Mouse (Mus musculus) E14TG2a.4 (cell line): ENCODE results near the gene Cyp1a1.

Experiments
- H3K27me3 ChIP-seq: 2 replicates; pipeline ENCODE4 v1.6.1; 2014; ENCODE audit warnings: low read length, control low read depth; ENCODE audit not compliant: insufficient read depth
- H3K36me3 ChIP-seq: 2 replicates; pipeline ENCODE4 v1.6.1; 2014; ENCODE audit warnings: low read length, control low read depth; ENCODE audit not compliant: insufficient read depth
- H3K4me1 ChIP-seq: replicated peaks from 2 replicates; pipeline ENCODE4 v1.6.1; 2014; ENCODE audit warnings: low read depth, low read length, control low read depth
- H3K4me3 ChIP-seq: replicated peaks from 2 replicates; pipeline ENCODE4 v1.5.1; 2014; ENCODE audit warnings: mild to moderate bottlenecking, low read length
- H3K9me3 ChIP-seq: 2 replicates; pipeline ENCODE4 v1.6.1; 2014; ENCODE audit warnings: low read length, control low read depth
- CTCF ChIP-seq: conservative IDR thresholded peaks from 2 replicates; pipeline ENCODE4 v1.5.1; 2014; ENCODE audit warnings: low read length
- NANOG ChIP-seq: IDR thresholded peaks from 2 replicates; pipeline ENCODE4 v1.6.1; 2014; ENCODE audit warnings: borderline replicate concordance, low read length, mixed read lengths
- POU5F1 ChIP-seq: IDR thresholded peaks from 2 replicates; pipeline ENCODE4 v1.6.1; 2014; ENCODE audit warnings: low read length, borderline replicate concordance

Gene Cyp1a1

DNA sequence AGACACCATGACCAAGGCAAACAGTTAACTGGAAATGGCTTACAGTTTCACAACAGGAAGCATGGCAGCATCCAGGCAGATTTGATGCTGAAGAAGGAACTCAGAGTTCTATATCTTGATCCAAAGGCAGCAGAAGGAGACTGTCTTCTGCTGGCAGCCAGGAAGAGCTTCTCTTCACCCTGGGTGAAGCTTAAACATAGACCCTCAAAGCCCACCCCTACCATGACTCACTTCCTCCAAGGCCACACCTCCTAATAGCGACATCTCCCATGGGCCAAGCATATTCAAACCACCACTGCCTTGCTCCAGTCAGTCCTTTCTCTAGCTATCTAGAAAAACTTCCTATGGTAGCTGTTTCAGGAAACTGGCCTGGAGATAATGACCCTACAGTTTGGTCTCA lies 59.3 kb downstream of the Cyp1a1 start:
- H3K4me3 ChIP-seq: no peak overlapping the region
- no peaks in the 10 kb centered on the region for H3K9me3 ChIP-seq
- peaks cover 99% of the 10 kb centered on the region for H3K36me3 ChIP-seq
- H3K4me1 ChIP-seq: peaks cover 11% of the 10 kb centered on the region
- TF ChIP-seq NANOG (no peak), POU5F1 (no peak), CTCF (no peak)
- no peaks in the 10 kb centered on the region for H3K27me3 ChIP-seq

DNA sequence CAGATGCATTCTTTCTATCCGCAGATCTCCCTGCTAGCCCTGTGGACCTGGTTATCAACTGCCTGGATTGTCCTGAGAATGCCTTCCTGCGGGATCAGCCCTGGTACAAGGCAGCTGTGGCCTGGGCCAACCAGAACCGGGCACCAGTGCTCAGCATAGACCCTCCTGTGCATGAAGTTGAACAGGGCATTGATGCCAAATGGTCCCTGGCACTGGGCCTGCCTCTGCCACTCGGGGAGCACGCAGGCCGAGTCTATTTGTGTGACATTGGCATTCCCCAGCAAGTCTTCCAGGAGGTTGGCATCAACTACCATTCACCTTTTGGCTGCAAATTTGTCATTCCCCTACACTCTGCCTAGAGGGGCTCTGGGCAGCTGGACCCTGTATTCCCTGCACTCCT lies 60.4 kb downstream of the Cyp1a1 start:
- TF ChIP-seq NANOG: no peak
- no peak for TF ChIP-seq POU5F1
- H3K36me3 ChIP-seq: peaks cover 99% of the 10 kb centered on the region
- 0 out of 2 replicates have a peak, but pooled peaks cover 4% of the 10 kb centered on the region for H3K4me1 ChIP-seq
- no peaks in the 10 kb centered on the region for H3K27me3 ChIP-seq
- no peak overlapping the region for H3K4me3 ChIP-seq
- H3K9me3 ChIP-seq: no peaks in the 10 kb centered on the region

DNA sequence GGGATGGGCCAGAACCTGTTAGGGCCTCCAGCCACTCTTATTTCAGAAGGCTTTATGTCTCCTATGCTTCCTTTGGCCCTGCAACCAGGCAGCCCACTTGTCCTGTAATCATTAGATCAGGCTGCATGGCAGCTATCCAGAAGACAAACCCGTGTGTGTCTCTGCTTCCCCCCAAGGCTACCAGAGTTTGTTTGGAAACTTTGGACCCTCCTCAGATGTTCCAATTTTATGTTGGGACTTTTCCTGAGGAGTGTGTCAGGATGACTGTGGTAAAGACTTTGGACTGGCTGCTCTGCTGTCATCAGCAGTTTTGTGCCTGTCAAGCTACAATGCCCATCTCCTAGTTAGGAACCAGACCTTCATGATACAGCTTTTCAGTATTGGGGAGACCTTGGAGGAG lies 61.1 kb downstream of the Cyp1a1 start:
- TF ChIP-seq CTCF (no peak), NANOG (no peak), POU5F1 (no peak)
- no peaks in the 10 kb centered on the region for H3K27me3 ChIP-seq
- H3K4me1 ChIP-seq: 0 out of 2 replicates have a peak, but pooled peaks cover 4% of the 10 kb centered on the region
- peaks cover 99% of the 10 kb centered on the region for H3K36me3 ChIP-seq
- H3K9me3 ChIP-seq: no peaks in the 10 kb centered on the region
- H3K4me3 ChIP-seq: no peak overlapping the region

DNA sequence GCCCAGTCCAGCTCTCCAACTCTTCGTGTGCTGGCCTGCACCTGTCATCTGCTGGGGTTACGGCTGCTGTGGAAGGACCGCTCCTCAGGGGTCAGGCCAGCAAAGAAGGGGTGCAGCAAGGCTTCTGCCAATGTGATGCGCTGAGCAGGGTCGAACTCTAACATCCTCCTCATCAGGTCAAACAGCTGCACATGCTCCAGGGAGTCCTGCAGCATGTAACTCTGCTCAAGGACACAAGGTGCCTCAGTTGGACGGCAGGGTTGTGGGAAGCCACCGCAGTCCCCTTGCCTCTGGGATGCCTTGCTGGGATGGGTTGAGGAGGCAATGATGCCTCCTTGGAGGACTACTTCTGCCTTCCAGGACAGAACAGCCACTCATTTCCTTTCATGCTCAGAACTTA lies 63.2 kb downstream of the Cyp1a1 start:
- Histone ChIP-seq H3K9me3 (no peaks in the 10 kb centered on the region), H3K4me1 (0 out of 2 replicates have a peak, but pooled peaks cover 4% of the 10 kb centered on the region), H3K4me3 (no peak overlapping the region), H3K27me3 (no peaks in the 10 kb centered on the region), H3K36me3 (peaks cover 100% of the 10 kb centered on the region)
- no peak for TF ChIP-seq CTCF
